Mouse (Mus musculus) retina, postnatal 1 day (tissue): Measurements from ENCODE around the gene Pde6d.
"Not testable (repeated sequence)": the region's sequence is repeated elsewhere in the genome, so short reads cannot be mapped to it uniquely, and the experiment has no call there.

Experiments used
- DNase-seq: peaks from one replicate; pipeline ENCODE4 v3.0.0-alpha.2; 2012

Gene Pde6d

DNA sequence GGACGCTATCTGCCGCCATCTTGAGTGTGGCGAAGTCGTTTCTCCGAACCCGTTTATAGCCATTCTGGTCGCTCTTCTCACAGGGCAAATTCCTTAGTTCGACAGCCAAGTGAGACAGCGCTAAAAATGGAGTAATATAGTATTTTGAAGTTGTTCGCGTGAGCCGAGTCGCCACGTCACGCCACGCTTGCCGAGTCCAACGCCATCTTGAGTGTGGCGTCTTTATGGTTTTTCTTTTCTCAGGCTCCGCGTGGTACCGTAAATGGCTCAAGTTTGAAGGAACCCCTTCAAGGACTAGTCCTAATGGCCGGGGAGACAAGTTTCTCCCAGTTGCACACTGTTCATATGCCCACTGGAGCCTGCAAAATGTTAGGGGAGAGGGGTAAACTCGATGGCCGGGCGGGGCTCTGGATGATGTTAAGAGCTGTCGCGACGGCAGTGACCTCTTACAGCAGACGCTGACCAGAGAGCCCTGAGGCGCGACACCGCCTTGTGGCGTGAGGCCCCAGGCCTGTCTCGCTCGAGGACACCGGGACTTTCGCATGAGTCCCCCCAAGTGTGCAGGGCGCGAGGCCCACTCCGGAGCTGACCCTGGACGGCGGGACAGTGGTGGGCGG lies 56.8 kb downstream of the Pde6d start:
- peak; percentile 93 for DNase-seq

DNA sequence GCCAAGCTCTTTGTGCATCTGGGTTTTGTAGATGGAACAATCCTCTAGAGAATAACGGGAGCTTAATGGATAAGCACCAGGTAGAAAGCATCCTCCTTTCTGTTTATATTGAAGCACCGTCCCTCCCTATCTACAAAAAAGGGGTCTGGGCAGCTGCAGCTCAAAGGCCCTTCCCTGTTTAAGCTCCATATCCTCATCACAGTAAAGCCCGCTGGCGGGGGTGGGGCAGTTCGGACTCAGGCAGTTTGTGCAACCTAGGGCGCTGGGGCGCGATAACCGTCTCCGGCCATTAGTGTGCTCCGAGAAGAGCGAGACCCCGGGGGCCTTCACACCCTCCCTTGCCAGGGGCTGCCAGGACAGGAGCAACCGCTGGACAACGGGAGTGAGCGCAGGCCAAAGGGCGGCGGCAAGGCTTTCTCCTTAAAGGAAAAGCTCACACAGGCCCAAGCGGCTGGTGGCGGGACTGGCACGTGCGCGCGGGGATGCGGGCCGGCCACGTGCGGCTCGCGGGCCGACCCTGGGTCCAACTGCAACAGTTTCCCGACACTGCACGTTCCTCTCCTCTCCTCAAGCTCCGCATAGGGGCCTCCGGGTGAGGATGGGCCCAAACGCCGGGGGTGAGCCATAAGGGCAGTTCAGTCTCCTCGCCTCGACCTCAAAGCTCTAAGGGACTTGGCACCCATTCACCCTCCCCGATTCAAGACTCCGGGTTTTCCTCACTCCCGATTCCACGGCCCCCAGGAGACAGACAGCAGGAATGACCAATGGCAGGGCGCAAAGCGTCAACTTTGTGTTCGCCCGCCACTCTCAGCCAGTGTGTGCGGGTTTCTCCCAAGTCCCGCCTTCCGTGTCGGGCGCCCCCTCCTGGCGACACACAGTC lies 57.6 kb downstream of the Pde6d start:
- peak; percentile 100 for DNase-seq

DNA sequence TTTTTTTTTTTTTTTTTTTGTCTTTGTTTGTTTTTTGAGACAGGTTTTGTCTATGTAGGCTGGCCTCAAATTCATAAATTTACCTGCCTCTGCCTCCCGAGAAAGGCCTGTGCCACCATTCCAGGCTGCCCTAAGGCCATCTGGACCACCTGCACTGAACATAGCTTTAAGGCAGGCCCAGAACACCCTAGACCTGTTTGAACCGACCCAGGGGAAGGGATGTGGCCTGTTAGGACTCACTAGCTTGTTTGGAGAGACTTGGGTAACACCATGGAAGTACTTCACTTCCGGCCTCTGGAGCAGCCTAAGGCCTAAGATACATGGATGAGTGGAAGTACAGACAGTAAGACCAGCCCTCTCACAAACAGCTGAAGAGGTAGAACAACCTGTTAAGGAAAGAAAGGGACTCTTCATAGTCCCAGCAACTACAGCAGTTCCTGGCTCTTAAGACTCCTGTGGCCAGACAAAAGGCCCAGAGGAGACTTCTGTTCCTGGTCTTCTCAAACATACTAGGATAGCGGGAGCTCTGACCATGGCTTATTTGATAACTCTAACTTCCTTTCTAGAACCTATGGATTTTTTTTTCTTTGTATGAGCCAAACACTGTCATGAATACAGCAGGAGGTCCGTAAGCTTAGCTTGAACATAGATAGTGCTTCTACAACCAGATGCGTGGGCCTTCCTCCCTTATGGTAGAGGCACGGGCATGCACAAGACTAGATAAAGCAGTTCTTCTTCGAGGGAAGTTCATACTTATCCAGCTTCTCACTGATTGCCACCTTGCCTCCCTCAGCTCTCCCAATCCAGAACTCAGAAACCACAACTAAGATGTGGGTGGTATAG lies 58.4 kb downstream of the Pde6d start:
- DNase-seq, result no peak

DNA sequence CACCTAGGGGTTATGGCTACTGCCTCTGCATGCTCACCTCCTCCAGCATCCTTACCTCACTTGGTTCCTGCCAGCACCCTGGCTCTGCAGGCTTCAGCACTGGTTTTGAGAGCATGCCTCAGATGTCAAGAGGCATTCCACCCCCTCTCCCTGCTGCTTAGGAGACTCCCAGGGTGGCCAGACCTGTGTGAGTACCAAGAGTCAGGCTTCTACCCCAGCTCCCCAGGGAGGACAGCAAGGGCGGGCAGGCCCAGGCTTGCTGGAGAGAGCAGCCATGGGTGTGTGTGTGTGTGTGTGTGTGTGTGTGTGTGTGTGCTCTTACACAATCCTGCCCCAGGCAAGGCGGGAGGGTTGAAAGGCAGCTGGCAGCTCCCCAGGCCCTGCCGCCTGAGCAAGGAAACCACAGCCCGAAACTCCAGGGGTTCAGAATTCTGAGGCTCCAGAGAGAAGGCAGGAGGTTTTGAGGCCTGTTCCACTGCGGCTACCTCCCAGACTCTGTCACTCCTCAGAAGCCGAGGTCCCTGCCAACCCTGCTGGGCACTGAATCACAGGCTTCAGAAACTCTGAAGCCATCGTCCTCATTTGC lies 60.0 kb downstream of the Pde6d start:
- no peak for DNase-seq

DNA sequence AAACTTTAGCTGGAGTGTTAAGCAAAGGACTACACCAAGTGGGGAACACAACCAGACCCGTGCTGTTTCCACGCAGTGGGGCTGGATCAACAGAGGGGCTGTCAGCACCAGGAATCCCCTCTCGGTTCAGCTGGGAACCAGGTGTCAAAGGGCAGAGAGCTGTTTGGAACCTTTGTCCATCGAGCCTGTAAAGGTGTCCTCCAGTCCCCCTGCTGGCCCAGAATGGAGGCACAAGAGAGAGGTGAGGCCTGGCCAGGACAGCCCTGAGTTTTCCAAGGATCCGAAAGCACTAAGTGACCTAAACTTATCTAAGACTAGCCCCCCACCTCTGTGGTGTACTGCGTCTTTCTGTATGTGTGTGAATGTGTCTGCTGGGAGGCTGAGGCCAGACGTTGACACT lies 62.1 kb downstream of the Pde6d start:
- DNase-seq, result peak; percentile 58

DNA sequence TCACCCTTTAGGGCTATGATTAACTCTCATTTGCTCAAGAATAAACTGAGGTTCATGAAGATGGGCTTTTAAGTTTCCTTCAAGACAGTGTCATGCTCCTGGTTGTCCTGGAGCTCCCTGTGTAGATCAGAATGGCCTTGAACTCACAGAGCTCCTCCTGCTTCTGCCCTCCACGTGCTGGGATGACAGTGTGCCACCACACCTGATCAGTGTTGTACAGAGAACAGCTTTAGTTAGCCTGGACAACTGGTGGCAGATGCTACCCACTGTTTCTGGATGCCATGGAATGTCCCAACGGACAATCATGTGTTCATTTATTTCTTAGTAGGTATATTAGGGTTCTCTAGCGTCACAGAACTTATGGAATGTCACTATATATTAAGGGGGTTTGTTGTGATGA lies 65.4 kb downstream of the Pde6d start:
- DNase-seq, result no peak

DNA sequence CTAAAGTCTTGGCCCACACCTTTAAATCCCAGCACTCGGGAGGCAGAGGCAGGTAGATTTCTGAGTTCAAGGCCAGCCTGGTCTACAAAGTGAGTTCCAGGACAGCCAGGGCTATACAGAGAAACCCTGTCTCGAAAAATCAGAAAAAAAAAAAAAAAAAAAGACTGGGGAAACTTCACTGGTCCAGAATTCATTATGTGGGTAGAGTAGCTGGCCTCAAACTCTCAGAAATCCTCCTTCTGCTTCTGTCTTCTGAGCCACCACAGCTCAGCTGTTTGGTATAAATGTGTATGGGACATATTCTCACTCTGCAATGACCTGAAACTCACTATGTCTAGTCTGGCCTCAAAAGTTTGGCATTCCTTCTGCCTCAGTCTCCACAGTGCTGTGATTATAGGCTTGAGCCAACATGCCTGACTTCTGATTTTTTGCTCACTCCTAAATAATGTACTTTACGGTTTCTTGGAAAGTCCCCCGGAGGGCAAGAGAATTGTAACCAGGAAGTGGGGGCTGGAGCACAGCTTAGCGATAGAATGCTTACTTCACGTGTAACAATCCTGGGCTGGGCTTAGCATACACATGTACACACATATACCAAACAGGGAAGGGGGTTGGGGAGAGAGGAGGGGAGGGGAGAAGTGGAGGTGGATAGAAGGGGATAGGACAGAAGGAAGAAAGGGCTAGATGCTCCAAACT lies 66.6 kb downstream of the Pde6d start:
- DNase-seq, result no peak

DNA sequence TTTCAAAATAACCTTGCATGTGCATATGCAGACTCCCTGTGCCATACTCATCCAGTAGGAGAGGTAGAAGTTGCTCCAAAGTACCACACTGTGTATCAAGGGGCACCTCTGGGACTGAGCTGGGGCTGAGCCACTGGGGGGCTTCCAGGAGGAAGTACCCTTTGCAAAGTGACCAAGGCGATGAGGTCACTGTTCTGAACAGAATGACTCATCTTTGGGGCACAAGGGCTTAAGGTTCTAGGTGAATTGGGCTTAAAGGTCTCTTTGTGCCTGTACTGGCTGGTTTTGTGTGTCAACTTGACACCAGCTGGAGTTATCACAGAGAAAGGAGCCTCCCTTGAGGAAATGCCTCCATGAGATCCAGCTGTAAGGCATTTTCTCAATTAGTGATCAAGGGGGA lies 69.4 kb downstream of the Pde6d start:
- not testable (repeated sequence) for DNase-seq

DNA sequence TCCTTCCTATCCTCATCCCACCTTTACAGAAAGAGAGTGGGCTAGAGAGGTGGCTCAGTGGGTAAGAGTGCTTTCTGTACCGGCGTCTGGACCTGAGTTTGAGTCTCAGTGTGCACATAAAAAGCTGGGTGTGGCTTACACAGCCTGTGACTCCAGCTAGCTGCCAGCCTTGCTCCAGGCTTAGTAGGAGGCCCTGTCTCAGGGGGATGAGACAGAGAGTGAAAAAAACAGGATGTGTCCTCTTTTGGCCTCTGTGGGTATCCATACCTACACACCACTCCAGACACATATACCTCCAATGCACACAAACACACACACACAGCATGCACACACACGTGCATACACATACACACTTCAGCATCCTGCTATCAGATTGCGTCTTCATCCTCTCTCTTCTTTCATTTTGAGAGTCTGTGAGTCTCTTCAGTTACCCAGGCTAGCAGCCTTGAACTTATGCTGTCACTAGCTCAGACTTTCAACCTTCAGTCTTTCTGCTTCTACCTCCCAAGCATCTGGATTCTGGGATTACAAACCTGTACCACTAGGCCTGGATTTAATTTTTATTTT lies 70.2 kb downstream of the Pde6d start:
- DNase-seq, result no peak

DNA sequence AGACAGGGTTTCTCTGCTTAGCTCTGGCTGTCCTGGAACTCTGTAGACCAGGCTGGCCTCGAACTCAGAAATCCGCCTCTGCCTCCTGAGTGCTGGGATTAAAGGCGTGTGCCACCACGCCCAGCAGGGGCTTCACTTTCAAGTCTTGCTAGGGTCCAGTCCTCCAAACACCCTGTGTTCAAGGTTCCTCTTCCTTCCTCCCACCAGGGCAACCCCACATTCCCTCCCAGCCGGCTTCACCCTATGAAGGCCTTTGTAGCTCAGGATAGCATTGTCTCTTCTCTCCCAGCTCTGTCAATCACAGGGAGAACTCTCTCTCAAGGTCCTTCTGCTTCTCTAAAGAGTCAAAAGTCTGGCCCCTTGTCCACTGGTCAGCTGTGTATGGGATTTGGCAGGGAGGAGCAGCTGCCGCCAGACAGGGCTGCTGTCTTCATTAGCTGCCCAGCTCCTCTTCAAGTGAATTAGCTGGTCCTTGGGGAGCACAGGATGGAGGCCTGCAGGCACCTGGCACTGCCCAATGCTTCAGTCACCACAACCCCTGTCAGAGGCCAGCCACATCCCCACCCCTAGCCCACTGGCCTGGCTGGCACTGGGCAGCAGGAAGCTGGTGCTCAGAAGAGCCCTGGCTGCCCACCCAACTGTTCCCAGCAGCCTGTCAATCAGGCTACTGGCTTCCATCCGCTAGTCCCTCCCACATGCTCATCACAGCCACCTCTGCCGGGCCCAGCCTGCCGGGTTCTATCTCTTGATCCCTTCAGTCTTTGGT lies 71.6 kb downstream of the Pde6d start:
- DNase-seq, result peak; percentile 79

DNA sequence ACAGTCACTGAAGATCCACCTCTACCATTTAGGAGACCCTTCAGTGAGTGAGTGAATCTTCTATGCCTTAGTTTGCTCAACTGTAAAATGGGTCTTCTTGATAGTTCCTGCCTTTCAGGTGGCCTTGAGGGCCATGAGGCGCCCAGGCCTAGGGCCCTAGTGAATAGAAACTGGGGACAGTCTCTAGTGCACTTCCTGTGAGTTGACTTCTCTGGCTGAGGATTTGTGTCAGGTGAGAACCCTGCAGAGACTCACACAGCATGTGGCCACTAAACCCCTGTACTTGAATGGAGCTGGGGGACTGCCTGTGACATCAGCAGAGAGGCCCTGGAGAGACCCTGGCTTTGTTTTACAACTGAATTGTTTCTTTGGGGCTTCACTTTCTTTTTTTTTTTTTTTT lies 72.2 kb downstream of the Pde6d start:
- no peak for DNase-seq

DNA sequence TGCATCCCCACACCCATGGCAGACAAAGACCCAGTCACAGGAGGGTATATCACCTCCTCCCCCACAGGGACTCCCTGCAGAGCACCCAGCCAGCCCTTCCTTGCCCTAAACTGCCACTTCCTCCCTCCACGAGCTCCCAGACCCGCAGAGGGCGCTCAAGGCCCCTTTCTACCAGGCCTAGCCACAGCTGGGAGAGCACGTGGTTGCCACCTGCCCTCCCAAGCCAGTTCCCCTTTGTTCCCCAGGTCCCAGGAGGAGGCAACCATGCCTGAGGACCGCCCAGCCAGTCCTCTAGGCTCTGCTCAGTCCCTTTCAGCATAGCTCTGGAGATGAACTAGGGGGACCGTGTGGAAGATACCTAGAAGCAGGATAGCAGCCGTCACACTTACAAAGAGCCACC lies 73.0 kb downstream of the Pde6d start:
- peak; percentile 95 for DNase-seq

DNA sequence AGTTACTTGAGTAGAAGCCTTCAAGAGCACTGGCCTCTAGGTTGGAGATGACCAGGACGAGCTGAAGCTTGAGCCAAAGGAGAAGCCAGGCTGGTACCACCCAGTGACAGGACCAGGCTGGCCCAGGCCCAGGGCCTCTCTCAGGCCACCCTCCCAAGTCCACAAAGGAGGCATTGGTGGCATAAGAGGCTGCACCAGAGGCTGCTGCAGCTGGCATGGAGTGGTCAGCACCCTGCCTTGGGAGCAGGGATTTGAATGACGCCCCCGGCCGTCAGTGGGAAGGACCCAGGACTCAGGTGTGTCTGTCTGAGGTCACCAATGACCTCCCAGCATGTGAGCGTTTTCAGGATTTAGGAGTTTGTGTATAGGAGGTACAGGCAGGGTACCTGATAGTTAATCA lies 74.6 kb downstream of the Pde6d start:
- DNase-seq, result no peak

DNA sequence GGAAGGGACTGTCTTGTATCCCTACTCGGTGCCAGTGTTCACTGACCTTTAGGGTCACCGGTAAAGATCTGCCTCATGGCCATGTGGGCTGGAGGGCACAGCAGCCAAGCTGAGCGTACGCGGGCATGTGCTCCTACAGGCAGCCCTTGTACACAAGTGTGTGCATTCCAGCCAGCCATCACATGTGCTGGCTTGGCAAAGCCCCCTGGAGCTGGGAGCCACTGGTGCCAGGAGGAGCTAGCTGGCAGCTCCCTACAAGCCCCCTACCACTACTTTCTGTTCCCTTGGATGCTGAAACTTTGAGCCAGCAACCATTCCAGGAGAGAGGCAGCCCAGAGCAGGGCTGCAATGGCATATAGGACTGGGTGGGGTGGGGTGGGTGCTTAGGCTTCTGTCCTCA lies 76.0 kb downstream of the Pde6d start:
- no peak for DNase-seq

DNA sequence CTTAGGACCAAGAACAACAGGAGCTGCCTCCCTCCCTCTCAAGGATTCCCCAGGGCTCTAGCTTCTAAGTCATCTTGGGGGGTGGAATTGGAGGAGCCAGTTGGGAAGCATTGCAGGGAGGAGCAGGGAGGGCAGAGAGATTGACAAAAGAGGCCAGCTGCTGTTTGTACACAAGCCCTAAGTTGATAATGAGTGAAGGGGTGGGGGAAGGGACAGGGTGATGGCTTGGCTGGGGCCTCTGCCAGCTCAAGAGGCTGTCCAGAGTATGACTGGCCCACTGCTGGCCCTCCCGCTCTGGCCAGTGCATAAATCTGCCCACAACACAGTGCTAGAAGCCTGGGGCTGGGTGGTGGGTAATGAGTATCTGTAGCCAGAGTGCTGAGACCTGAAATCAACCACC lies 77.0 kb downstream of the Pde6d start:
- peak; percentile 87 for DNase-seq

DNA sequence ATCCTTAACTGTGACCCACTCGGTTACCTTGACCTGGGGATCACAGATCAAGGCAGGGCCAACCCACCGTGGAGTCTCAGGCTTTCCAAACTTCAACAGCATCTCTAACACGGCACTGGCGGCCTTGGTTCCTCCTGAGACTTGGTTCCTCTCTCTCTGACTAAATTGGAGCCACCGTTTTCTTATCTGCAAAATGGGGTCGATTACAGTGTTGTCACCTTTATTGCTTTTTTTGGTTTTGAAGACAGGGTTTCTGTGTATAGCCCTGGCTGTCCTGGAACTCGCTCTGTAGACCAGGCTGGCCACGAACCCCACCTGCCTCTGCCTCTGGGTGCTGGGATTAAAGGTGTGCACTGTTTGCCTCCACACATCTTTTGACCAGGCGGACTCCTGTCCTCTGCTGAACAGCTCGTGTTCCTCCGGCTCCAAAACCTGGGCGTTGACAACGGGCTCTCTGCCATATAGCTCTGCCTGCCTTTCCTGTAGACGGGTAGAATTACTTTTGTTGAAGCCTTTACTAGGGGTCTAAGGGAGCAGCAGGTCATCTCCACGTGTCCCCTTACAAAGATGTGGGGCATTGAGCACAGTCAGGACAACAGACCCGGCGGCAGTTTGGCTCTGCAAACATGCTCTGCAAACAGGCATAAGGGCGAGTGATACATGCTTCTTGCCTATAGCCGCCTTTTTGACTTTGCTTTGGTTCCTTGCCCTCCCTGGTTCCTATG lies 77.6 kb downstream of the Pde6d start:
- no peak for DNase-seq

DNA sequence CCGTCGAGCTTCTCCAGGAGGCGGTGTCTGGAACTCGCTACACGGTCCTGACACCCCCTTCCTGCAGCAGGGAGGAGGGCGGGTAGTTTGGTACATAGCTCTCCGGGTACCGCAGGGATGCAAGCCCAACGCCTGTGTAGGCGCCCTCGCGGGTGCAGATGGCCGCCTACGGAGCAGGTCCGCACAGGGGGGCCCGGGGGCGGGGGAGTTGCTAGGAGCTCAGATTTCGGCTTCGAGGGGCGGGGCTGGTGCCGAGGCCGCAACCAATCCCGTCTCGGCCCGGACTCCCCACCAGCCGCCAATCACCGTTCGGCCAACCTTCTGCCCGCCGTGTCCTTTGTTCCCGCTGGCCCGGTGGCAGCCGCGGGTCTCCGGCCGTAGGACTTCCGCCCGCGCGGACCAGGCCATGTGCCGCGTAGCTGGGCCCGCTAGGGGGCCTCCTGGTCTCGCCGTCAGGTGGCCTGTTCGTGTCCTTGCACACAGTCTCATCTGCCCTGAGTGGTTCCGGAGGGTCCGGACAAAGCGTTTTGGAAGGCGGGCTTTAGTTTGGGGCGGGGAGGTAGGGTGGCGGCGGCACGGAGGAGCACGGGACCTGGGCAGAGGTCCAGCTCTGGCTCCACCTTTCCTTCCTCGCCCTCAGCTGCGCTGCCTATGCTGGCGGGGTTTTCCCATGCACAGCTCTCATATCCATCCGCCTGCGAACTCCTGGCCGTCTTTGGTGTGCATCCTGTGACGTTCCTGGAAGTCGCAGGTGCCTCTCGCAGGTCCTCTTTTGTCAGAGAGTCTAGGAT lies 78.3 kb downstream of the Pde6d start:
- peak; percentile 98 for DNase-seq

DNA sequence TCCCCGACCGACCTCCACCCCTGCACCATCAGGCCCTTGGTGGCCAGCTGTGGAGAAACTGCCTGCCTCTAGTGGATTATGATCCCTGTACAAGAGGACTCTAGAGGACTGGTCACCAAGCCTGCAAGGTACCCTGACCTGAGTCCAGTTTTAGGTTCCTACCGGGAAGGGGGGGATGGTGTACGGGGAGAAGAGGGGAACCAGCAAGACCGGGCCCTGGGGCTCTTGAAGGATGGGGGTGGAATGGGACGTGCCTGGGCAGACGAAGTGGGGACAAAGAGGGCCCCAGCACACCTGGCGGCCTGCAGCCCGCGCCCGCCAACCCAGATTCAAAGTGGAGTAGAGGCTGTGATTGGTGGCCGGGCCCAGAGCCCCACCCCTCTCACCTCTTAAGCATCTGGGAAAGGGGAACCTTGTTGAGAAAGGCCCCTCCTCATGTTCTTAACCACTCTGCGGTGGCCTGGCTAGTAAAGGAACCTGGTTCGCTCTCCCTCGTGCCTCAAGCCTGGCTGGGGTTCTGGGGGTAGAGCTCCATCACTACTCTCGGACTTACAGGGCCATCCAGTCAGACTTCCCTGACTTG lies 79.2 kb downstream of the Pde6d start:
- peak; percentile 61 for DNase-seq

DNA sequence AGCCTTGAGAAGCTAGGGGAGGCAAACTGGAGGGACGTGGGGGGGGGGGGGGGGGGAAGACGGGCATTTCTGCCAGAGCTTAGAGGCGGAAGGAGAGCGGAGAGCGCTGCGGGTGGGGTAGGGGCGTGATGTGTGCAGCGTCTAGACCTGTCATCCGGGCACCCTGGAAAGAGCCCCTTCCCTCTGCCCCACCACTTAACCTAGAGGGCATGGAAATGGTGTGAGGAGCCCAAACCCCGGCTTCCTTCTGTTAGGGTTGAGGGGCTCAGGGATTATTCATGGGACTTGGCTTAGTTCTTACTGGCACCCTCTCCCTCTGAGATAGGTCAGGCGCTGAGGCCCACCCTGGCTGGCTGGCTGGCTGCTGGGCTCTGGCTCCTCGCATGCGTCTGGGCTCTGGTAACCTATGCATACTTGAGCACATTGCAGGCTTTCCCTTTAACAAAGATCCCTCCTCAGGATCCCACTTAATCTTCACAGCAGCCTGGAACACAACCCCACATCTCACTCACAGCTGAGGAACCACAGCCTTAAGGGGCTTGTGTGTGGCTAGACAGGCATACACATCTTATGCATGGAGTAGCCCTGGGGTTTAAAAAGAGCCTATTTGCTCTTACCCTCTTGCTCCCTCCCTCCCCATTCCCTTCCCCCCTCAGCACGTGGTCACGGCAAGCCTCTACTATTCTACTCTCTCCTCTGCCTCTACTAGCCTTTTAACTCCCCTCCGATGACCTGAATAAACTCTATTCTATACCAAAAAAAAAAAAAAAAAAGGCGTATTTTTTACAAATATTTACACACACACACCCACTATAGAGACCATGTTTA lies 80.0 kb downstream of the Pde6d start:
- no peak for DNase-seq
